Mouse (Mus musculus): ENCODE measurements around the gene Prrt4. TPM values are rescaled to one million over a fixed set of nuclear protein-coding genes. Genes with fewer than 3 reads are reported as not detected.

The Prrt4 gene
- polyA plus RNA-seq, 1 experiment from 2014 or later = 1.3 TPM

- no peak overlapping the region for H3K4me3 ChIP-seq
- no peaks in the 10 kb centered on the region for H3K36me3 ChIP-seq (replicated peaks)
- peaks cover 35% of the 10 kb centered on the region for H3K4me1 ChIP-seq
- H3K27ac ChIP-seq = peak overlapping the region; percentile 13; the same call in 1 of the 2 replicates
- 70% methylated on average over 15 of the region's 15 CpGs for WGBS
- no peak for DNase-seq (ENCODE audit: extremely low spot score, low spot score)
- no peaks in the 10 kb centered on the region for H3K9me3 ChIP-seq
- peaks cover 44% of the 10 kb centered on the region for H3K27me3 ChIP-seq (ENCODE audit: poor library complexity, severe bottlenecking)
These were observed 14.8 kb upstream of the Prrt4 start for GRCm38 (mm10) chr6:29193961-29194750.

GRCm38 (mm10) chr6:29187936-29188335, 8.6 kb upstream of the Prrt4 start:
- no peak for DNase-seq (ENCODE audit: extremely low spot score, low spot score)
- no peak overlapping the region for H3K4me3 ChIP-seq
- no peaks in the 10 kb centered on the region for H3K36me3 ChIP-seq (replicated peaks)
- 70% methylated on average over 1 of the region's 1 CpGs for WGBS
- H3K27me3 ChIP-seq (ENCODE audit: poor library complexity, severe bottlenecking) = peaks cover 12% of the 10 kb centered on the region; the same call in 1 of the 2 replicates
- no peaks in the 10 kb centered on the region for H3K9me3 ChIP-seq
- no peaks in the 10 kb centered on the region for H3K4me1 ChIP-seq
- H3K27ac ChIP-seq = no peak overlapping the region

DNA sequence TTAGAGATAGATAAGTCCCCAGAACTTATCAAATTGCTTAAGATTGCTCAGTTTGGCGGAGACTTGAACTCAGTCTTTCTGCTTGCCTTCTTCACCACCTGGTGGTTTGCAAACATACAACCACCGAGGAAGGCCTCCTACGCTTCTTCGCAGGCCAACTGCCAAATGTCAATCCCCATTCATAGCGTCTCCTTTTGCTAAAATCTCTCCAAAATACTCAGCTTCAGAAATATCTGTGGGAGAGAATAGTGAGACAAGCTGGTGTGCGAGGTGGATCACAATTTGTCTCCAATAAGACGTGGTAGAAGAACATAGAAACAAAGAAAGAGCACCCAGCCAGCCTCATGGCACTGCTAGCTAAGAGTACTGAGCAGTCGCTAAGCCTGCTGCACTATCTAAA, 459 bp upstream of the Prrt4 start:
- Histone ChIP-seq H3K27me3 (ENCODE audit: poor library complexity, severe bottlenecking) (peaks cover 84% of the 10 kb centered on the region), H3K9me3 (no peaks in the 10 kb centered on the region), H3K27ac (no peak overlapping the region), H3K36me3 (replicated peaks) (no peaks in the 10 kb centered on the region), H3K4me1 (peaks cover 29% of the 10 kb centered on the region), H3K4me3 (peak overlapping the region; percentile 77)
- peak; percentile 14 for DNase-seq (ENCODE audit: extremely low spot score, low spot score)
- WGBS = 45% methylated on average over 8 of the region's 8 CpGs

- H3K27me3 ChIP-seq (ENCODE audit: poor library complexity, severe bottlenecking) = peaks cover 100% of the 10 kb centered on the region
- peaks cover 37% of the 10 kb centered on the region for H3K4me1 ChIP-seq
- DNase-seq (ENCODE audit: extremely low spot score, low spot score) = peak; percentile 31
- no peaks in the 10 kb centered on the region for H3K9me3 ChIP-seq
- H3K27ac ChIP-seq = peak overlapping the region; percentile 85
- WGBS = 11% methylated on average over 17 of the region's 17 CpGs
- H3K36me3 ChIP-seq (replicated peaks) = no peaks in the 10 kb centered on the region
- H3K4me3 ChIP-seq = peak overlapping the region; percentile 77
These were observed 1.2 kb downstream of the Prrt4 start for GRCm38 (mm10) chr6:29177901-29178879.

GRCm38 (mm10) chr6:29175113-29175512, 4.3 kb downstream of the Prrt4 start:
- no peaks in the 10 kb centered on the region for H3K36me3 ChIP-seq (replicated peaks)
- WGBS = 80% methylated on average over 3 of the region's 3 CpGs
- DNase-seq (ENCODE audit: extremely low spot score, low spot score) = peak; percentile 14
- peaks cover 99% of the 10 kb centered on the region for H3K27me3 ChIP-seq (ENCODE audit: poor library complexity, severe bottlenecking)
- H3K4me3 ChIP-seq = no peak overlapping the region
- no peak overlapping the region for H3K27ac ChIP-seq
- H3K9me3 ChIP-seq = no peaks in the 10 kb centered on the region
- H3K4me1 ChIP-seq = peaks cover 53% of the 10 kb centered on the region

GRCm38 (mm10) chr6:29174368-29174767, 5.0 kb downstream of the Prrt4 start:
- DNase-seq (ENCODE audit: extremely low spot score, low spot score) = peak; percentile 14
- 27% methylated on average over 7 of the region's 7 CpGs for WGBS

DNA sequence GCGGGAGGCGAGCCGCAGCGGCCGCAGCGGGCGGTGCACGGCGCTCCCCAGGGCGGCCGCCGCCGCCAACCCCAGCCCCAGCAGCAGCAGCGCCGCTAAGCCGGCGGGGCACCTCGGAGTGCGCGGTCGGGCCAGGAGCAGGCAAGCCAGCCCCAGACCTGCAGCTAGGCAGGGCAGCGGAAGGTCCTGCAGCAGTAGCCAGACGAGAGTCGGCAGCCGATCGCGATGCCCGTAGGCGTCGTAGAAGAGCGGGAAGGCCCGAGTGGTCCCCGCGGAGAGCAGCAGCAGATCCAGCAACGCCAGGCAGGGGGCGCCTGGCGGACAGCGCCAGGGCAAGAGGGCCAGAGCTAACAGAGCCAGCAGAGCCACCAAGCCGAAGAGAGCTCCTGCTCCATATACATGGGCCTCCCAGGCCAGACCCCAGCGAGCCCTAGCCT, 8.4 kb downstream of the Prrt4 start:
- no peaks in the 10 kb centered on the region for H3K9me3 ChIP-seq
- peak overlapping the region; percentile 65 for H3K4me3 ChIP-seq
- 0% methylated on average over 40 of the region's 40 CpGs for WGBS
- H3K27me3 ChIP-seq (ENCODE audit: poor library complexity, severe bottlenecking) = peaks cover 99% of the 10 kb centered on the region
- DNase-seq (ENCODE audit: extremely low spot score, low spot score) = peak; percentile 92
- H3K4me1 ChIP-seq = peaks cover 30% of the 10 kb centered on the region
- peak overlapping the region; percentile 87 for H3K27ac ChIP-seq
- no peaks in the 10 kb centered on the region for H3K36me3 ChIP-seq (replicated peaks)

More at GRCm38 (mm10) chr6:29174368-29174767, 5.0 kb downstream of the Prrt4 start:
- Histone ChIP-seq H3K27me3 (ENCODE audit: poor library complexity, severe bottlenecking) (peaks cover 99% of the 10 kb centered on the region), H3K4me3 (no peak overlapping the region), H3K36me3 (replicated peaks) (no peaks in the 10 kb centered on the region), H3K4me1 (peaks cover 55% of the 10 kb centered on the region), H3K27ac (no peak overlapping the region), H3K9me3 (no peaks in the 10 kb centered on the region)

DNA sequence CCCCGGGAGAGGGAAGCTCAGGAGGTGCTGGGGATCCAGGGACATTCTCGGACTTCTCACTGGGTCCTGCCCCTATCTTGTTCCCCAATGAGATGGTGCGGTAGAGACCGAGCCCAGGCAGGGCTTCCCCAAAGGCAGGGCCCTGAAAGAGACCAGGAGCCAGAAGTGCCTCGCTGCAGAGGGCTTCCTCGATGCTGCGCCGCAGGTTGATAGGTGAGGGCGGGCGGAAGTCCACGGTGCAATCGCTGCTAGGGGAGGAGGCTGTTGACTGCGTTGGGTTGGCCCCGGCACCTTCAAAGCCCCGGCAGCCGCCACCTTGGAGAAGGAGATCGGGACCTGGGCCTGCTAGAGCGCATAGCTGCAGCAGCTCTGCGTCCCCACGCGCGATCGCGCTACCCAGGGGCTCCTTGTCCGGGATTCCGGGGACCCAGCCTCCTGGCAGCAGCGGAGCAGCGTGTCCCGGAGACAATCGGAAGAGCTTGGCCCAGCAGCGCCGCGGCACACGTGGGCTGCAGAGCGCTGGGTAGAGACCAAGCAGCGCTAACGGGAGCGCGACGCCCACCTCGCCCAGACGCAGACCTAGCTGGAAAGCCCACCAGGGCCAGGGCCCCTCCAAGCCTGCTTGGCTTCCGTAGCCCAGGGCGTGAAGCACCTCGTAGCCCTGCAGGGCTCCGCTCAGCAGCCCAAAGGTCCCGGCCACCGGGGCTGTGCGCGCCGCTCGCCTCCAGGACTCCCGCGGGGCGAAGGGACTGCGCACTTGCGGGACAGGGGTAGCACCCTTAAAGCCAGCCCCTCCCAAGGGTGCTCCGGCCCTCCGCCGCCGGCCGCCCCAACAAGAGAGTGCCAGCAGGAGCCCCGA, 9.1 kb downstream of the Prrt4 start:
- Histone ChIP-seq H3K4me1 (peaks cover 30% of the 10 kb centered on the region), H3K4me3 (peak overlapping the region; percentile 65), H3K27me3 (ENCODE audit: poor library complexity, severe bottlenecking) (peaks cover 95% of the 10 kb centered on the region), H3K27ac (peak overlapping the region; percentile 87), H3K36me3 (replicated peaks) (no peaks in the 10 kb centered on the region), H3K9me3 (no peaks in the 10 kb centered on the region)
- WGBS = under 1% methylated on average over 63 of the region's 63 CpGs
- peak; percentile 56 for DNase-seq (ENCODE audit: extremely low spot score, low spot score)

DNA sequence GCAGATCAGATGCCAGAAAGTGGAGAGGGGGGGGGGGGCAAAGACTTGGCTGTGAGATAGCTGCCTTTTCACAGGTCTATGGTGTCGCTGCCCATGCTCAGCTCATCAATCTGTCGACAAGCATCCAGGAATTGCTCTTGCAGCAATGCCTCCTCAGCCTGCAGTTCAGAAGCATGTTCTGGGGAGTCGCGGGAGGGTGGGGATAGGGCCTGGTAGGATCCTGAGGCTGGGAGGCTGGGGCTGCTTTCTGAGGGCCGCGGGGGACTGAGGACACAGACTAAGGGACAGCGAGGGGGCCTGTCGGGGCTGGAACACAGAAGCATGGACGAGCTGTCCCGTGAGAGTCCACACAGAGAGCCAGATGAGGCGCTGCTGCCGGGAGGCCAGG, 9.7 kb downstream of the Prrt4 start:
- Histone ChIP-seq H3K27ac (peak overlapping the region; percentile 87; the same call in 1 of the 2 replicates), H3K27me3 (ENCODE audit: poor library complexity, severe bottlenecking) (peaks cover 89% of the 10 kb centered on the region), H3K36me3 (replicated peaks) (no peaks in the 10 kb centered on the region), H3K9me3 (no peaks in the 10 kb centered on the region), H3K4me1 (peaks cover 31% of the 10 kb centered on the region), H3K4me3 (peak overlapping the region; percentile 65)
- peak; percentile 37 for DNase-seq (ENCODE audit: extremely low spot score, low spot score)
- WGBS = 4% methylated on average over 12 of the region's 12 CpGs

DNA sequence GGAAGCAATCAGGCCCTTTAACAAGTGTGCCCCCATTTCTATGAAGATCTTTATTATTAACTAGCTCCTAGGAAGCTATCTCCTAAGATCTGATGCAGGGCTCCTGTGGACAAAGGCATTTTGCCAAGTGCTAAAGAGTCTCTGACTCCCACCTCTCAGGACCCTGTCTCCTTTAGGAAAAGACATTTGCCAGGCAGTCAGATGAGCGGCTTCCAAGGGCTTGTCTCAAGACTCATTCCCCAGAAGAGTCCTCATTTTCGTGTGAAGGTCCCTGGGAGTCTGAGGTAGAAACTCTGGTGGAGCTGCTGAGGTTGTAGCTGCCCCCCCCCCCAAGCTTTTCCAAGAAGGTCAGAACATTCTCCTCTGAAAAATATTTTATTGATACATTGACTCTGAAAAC, 10.5 kb downstream of the Prrt4 start:
- Histone ChIP-seq H3K4me1 (peaks cover 27% of the 10 kb centered on the region), H3K27ac (no peak overlapping the region), H3K27me3 (ENCODE audit: poor library complexity, severe bottlenecking) (peaks cover 81% of the 10 kb centered on the region), H3K36me3 (replicated peaks) (no peaks in the 10 kb centered on the region), H3K4me3 (no peak overlapping the region), H3K9me3 (no peaks in the 10 kb centered on the region)
- WGBS = 63% methylated on average over 2 of the region's 2 CpGs
- DNase-seq (ENCODE audit: extremely low spot score, low spot score) = no peak

GRCm38 (mm10) chr6:29166196-29166595, 13.2 kb downstream of the Prrt4 start:
- Histone ChIP-seq H3K9me3 (no peaks in the 10 kb centered on the region), H3K4me3 (no peak overlapping the region), H3K27me3 (ENCODE audit: poor library complexity, severe bottlenecking) (peaks cover 55% of the 10 kb centered on the region), H3K4me1 (peaks cover 32% of the 10 kb centered on the region), H3K27ac (no peak overlapping the region), H3K36me3 (replicated peaks) (no peaks in the 10 kb centered on the region)
- WGBS = 8% methylated on average over 1 of the region's 1 CpGs
- DNase-seq (ENCODE audit: extremely low spot score, low spot score) = no peak
